Mouse (Mus musculus): ENCODE measurements at regions not wholly inside any gene's neighbourhood (a gene's known extent, or its start where the extent isn't known, plus 50 kb on each side); places are given as distances from the start of the nearest gene placed in this dataset.

- no peak for TF ChIP-seq POLR2A (IDR thresholded peaks at IDR 0.05; ENCODE audit: extremely low read depth, insufficient read depth, low read length)
- TF ChIP-seq CTCF (IDR thresholded peaks at IDR 0.05; ENCODE audit: extremely low read depth, insufficient read depth, low read length): no peak
Measured at GRCm38 (mm10) chr3:31807741-31808140, 94.6 kb upstream of the Kcnmb2 start.

Data from cortical plate, adult 2 months (tissue).